Mouse (Mus musculus): ENCODE measurements at regions not wholly inside any gene's neighbourhood (a gene's known extent, or its start where the extent isn't known, plus 50 kb on each side); places are given as distances from the start of the nearest gene placed in this dataset.

- peak; percentile 21 for DNase-seq (ENCODE audit: low read depth, low spot score)
Measured at GRCm38 (mm10) chr1:47097084-47097996, 204.7 kb upstream of the Slc39a10 start.

GRCm38 (mm10) chr1:47094498-47094897 is 201.8 kb upstream of the Slc39a10 start:
- DNase-seq (ENCODE audit: low read depth, low spot score), result no peak

GRCm38 (mm10) chr1:47093289-47093947 is 200.8 kb upstream of the Slc39a10 start:
- no peak for DNase-seq (ENCODE audit: low read depth, low spot score)

GRCm38 (mm10) chr1:47076423-47076822 is 183.8 kb upstream of the Slc39a10 start:
- no peak for DNase-seq (ENCODE audit: low read depth, low spot score)

- no peak for DNase-seq (ENCODE audit: low read depth, low spot score)
Measured at GRCm38 (mm10) chr1:47058149-47058548, 165.5 kb upstream of the Slc39a10 start.

- no peak for DNase-seq (ENCODE audit: low read depth, low spot score)
Measured at GRCm38 (mm10) chr1:47057344-47057743, 164.7 kb upstream of the Slc39a10 start.

GRCm38 (mm10) chr1:47051109-47051508 is 158.5 kb upstream of the Slc39a10 start:
- no peak for DNase-seq (ENCODE audit: low read depth, low spot score)

GRCm38 (mm10) chr1:47050492-47050891 is 157.8 kb upstream of the Slc39a10 start:
- DNase-seq (ENCODE audit: low read depth, low spot score), result no peak

GRCm38 (mm10) chr1:47037576-47037975 is 144.9 kb upstream of the Slc39a10 start:
- peak; percentile 9 for DNase-seq (ENCODE audit: low read depth, low spot score)

GRCm38 (mm10) chr1:47019356-47019755 is 126.7 kb upstream of the Slc39a10 start:
- DNase-seq (ENCODE audit: low read depth, low spot score), result no peak

- DNase-seq (ENCODE audit: low read depth, low spot score), result no peak
Measured at GRCm38 (mm10) chr1:47014526-47014925, 121.9 kb upstream of the Slc39a10 start.

- no peak for DNase-seq (ENCODE audit: low read depth, low spot score)
Measured at GRCm38 (mm10) chr1:47003746-47004145, 111.1 kb upstream of the Slc39a10 start.

- DNase-seq (ENCODE audit: low read depth, low spot score), result no peak
Measured at GRCm38 (mm10) chr1:46999337-46999736, 106.7 kb upstream of the Slc39a10 start.

GRCm38 (mm10) chr1:46985978-46986377 is 93.3 kb upstream of the Slc39a10 start:
- no peak for DNase-seq (ENCODE audit: low read depth, low spot score)

GRCm38 (mm10) chr1:46983093-46983492 is 90.4 kb upstream of the Slc39a10 start:
- no peak for DNase-seq (ENCODE audit: low read depth, low spot score)

- DNase-seq (ENCODE audit: low read depth, low spot score), result no peak
Measured at GRCm38 (mm10) chr1:46970470-46970869, 77.8 kb upstream of the Slc39a10 start.

GRCm38 (mm10) chr1:46968361-46968760 is 75.7 kb upstream of the Slc39a10 start:
- no peak for DNase-seq (ENCODE audit: low read depth, low spot score)

- DNase-seq (ENCODE audit: low read depth, low spot score), result no peak
Measured at GRCm38 (mm10) chr1:46966917-46967266, 74.2 kb upstream of the Slc39a10 start.

- DNase-seq (ENCODE audit: low read depth, low spot score), result no peak
Measured at GRCm38 (mm10) chr1:46965996-46966916, 73.6 kb upstream of the Slc39a10 start.

GRCm38 (mm10) chr1:46963973-46964727 is 71.5 kb upstream of the Slc39a10 start:
- DNase-seq (ENCODE audit: low read depth, low spot score), result no peak
